9 mouse cellular contexts compared by ENCODE assay signal in the genomic region with DNA sequence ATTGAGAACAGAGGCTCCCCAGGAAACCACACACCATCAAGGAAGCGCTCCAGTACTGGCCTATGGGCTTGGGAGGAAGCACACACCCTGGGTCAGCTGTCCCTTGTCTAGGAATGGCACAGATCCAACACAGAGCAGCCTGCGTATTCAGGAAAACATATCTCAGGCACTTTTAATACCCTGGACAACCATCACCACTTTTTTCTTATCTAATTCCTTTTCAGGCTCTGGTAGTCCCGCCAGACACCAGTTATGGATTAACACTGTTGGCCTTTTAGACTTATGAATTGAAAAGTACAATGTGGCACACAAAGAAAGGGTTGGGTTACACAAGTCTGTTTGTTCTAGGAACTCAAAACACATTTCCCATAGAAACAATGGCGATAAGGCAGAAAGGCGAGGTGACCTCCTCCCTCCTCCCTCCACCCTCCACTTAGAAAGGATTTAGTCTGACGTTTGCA. TPM values are rescaled to one million over a fixed set of nuclear protein-coding genes. Genes with fewer than 3 reads are reported as not detected.
DNase-seq lines count a peak whose midpoint lies in the region; ATAC-seq and TF ChIP-seq lines count a peak whose summit lies in the region.
"Had no signal": no experiment of that assay in that cellular context is flagged by ENCODE, and none has a peak within 500 bp of the region (broad histone marks: within the 10 kb centered on the region; RNA-seq: fewer than 3 reads in every experiment).

No protein-coding gene starts in this region.

- TF ChIP-seq POLR2A in kidney, adult 2 months (IDR thresholded peaks at IDR 0.05; ENCODE audit: low read depth, low read length) = no peak

- 36% methylated on average over 6 of the region's 6 CpGs for WGBS in kidney, adult 2 months

- H3K36me3 ChIP-seq in kidney, adult 2 months (ENCODE audit: control insufficient read depth, insufficient read depth, low read length) = no peaks in the 10 kb centered on the region
- H3K36me3 ChIP-seq: embryonic facial prominence, embryonic 12.5 days had no signal

- peak overlapping the region; percentile 76 for H3K27ac ChIP-seq in gastrocnemius, adult 2 months
- H3K27ac ChIP-seq in kidney, adult 2 months (ENCODE audit: insufficient read depth, low read depth, low read length) = peak overlapping the region; percentile 32
- H3K27ac ChIP-seq: embryonic facial prominence, embryonic 12.5 days had no signal

- peak; percentile 22 for DNase-seq in gastrocnemius, adult 2 months
- no peak for DNase-seq in gastrocnemius, postnatal 4 days (ENCODE audit: low spot score in 2 of 2)
- DNase-seq in kidney, adult 2 months = peak; percentile 89
- peak; percentile 79 for DNase-seq in lung, postnatal 10 days
- DNase-seq in frontal cortex, adult 2 months (ENCODE audit: extremely low spot score in 1 of 2, low spot score in 1 of 2) = no peak
- DNase-seq in spleen, postnatal 14 days (ENCODE audit: low spot score in 2 of 2) = no peak
- no peak for DNase-seq in layer of hippocampus, postnatal 36 days

- H3K4me1 ChIP-seq in kidney, adult 2 months (ENCODE audit: control insufficient read depth, insufficient read depth, low read length) = no peaks in the 10 kb centered on the region
- H3K4me1 ChIP-seq: embryonic facial prominence, embryonic 12.5 days had no signal

- H3K27me3 ChIP-seq in kidney, adult 2 months (replicated peaks; ENCODE audit: control insufficient read depth, insufficient read depth, low read length) = no peaks in the 10 kb centered on the region
- H3K27me3 ChIP-seq: embryonic facial prominence, embryonic 12.5 days had no signal

- ATAC-seq in common myeloid progenitor, adult 5-6 weeks (replicated peaks; ENCODE audit: low read depth, poor library complexity, severe bottlenecking) = peak; percentile 68

- H3K4me3 ChIP-seq in gastrocnemius, adult 2 months = no peak overlapping the region
- no peak overlapping the region for H3K4me3 ChIP-seq in kidney, adult 2 months (ENCODE audit: insufficient read depth, low read depth, low read length)
- H3K4me3 ChIP-seq: embryonic facial prominence, embryonic 12.5 days had no signal

- intact Hi-C loops in gastrocnemius, adult 2 months (cut with DNase I) = loop anchor here (10.0 kb wide), 1 partner anchor 194 kb away; no protein-coding TSS in a partner anchor

- TF ChIP-seq CTCF in gastrocnemius, adult 2 months (IDR thresholded peaks at IDR 0.05) = no peak
- TF ChIP-seq CTCF in kidney, adult 2 months (conservative IDR thresholded peaks at IDR 0.05; ENCODE audit: insufficient read depth, insufficient read length, low read depth, low read length) = no peak

RNA-seq across cellular contexts. Expression of a gene that starts 56.8 kb away (rescaled TPM):
- under 1 TPM; 0.28 to 0.47 TPM for total RNA-seq in gastrocnemius, adult 2 months (2021)
- total RNA-seq in gastrocnemius, postnatal 4 days (2021) = under 1 TPM; 0.25 to 0.67 TPM
- not detected in 2 replicates for total RNA-seq in common myeloid progenitor, adult 5-6 weeks (2017)
- 0.34 and 0.36 TPM in 2 replicates for polyA plus RNA-seq in kidney, adult 2 months (2012; rRNA removed)
- polyA plus RNA-seq in frontal cortex, adult 2 months (2012; rRNA removed) = 15.1 and 19.0 TPM in 2 replicates
- 10 to 100 TPM; 76.1 to 81.3 TPM for total RNA-seq in layer of hippocampus, postnatal 36 days (2021)

Comparison
In these comparisons a context has a peak if more than half of its experiments do, and no peak if none do; other contexts are left out.
1. DNase-seq: peak in gastrocnemius, adult 2 months (single experiment), kidney, adult 2 months (single experiment) and lung, postnatal 10 days (single experiment); none in gastrocnemius, postnatal 4 days (0 of 2), frontal cortex, adult 2 months (0 of 2), spleen, postnatal 14 days (0 of 2) and layer of hippocampus, postnatal 36 days (0 of 2).
2. RNA of a gene that starts 56.8 kb away (total RNA-seq): 76.1 to 81.3 TPM in layer of hippocampus, postnatal 36 days; 0.25 to 0.67 TPM in gastrocnemius, postnatal 4 days, 0.28 to 0.47 TPM in gastrocnemius, adult 2 months and not detected in common myeloid progenitor, adult 5-6 weeks; every median in the first group is over 10 times any median in the second.